Mouse (Mus musculus) small intestine, adult 2 months (tissue): ENCODE measurements at regions not wholly inside any gene's neighbourhood (a gene's known extent, or its start where the extent isn't known, plus 50 kb on each side); places are given as distances from the start of the nearest gene placed in this dataset.

Source experiments
- CTCF ChIP-seq: fragments of 200-500 bp; IDR thresholded peaks from 2 replicates; pipeline ENCODE4 v1.5.1; 2012; ENCODE audit warnings: low read depth, mild to moderate bottlenecking, control low read depth, inconsistent platforms, low read length, moderate library complexity, mixed read lengths; ENCODE audit not compliant: insufficient replicate concordance, insufficient read length; ENCODE audit errors: extremely low read depth
- POLR2A ChIP-seq: fragments of 200-500 bp; IDR thresholded peaks from 2 replicates; pipeline ENCODE4 v1.6.1; 2012; ENCODE audit warnings: low read depth, mild to moderate bottlenecking, control low read depth, inconsistent platforms, low read length, moderate library complexity

- TF ChIP-seq CTCF (no peak), POLR2A (no peak)
These were observed 102.2 kb downstream of the Dhx15 start for GRCm38 (mm10) chr5:52088131-52088530.
